Mouse (Mus musculus) layer of hippocampus, adult 11-12 months (tissue): ENCODE measurements around the gene Bcdin3d.
"Not testable (repeated sequence)": the region's sequence is repeated elsewhere in the genome, so short reads cannot be mapped to it uniquely, and the experiment has no call there.

Source experiments
- DNase-seq: peaks from one replicate; pipeline ENCODE4 v3.0.0; 2022; ENCODE audit warnings: low spot score

The Bcdin3d gene

GRCm38 (mm10) chr15:99472972-99473371 lies 1.6 kb downstream of the Bcdin3d start:
- no peak for DNase-seq

- no peak for DNase-seq
These were observed 2.9 kb downstream of the Bcdin3d start for GRCm38 (mm10) chr15:99471677-99472063.

GRCm38 (mm10) chr15:99470971-99471676 lies 3.4 kb downstream of the Bcdin3d start:
- DNase-seq, result peak; percentile 70

- DNase-seq, result no peak
These were observed 4.2 kb downstream of the Bcdin3d start for GRCm38 (mm10) chr15:99470224-99470761.

GRCm38 (mm10) chr15:99469736-99470135 lies 4.8 kb downstream of the Bcdin3d start:
- DNase-seq, result no peak

GRCm38 (mm10) chr15:99469067-99469466 lies 5.5 kb downstream of the Bcdin3d start:
- peak; percentile 89 for DNase-seq

GRCm38 (mm10) chr15:99463194-99463593 lies 11.3 kb downstream of the Bcdin3d start:
- no peak for DNase-seq

- peak; percentile 93 for DNase-seq
These were observed 16.7 kb downstream of the Bcdin3d start, which contains the start of gene Nckap5l for GRCm38 (mm10) chr15:99457606-99458401. TSS of gene Nckap5l (minus strand) at chr15:99457748.

- DNase-seq, result peak; percentile 58
These were observed 17.4 kb downstream of the Bcdin3d start for GRCm38 (mm10) chr15:99456963-99457605.

GRCm38 (mm10) chr15:99456338-99456962 lies 18.1 kb downstream of the Bcdin3d start:
- no peak for DNase-seq

- no peak for DNase-seq
These were observed 19.1 kb downstream of the Bcdin3d start for GRCm38 (mm10) chr15:99455415-99455814.

- DNase-seq, result no peak
These were observed 19.8 kb downstream of the Bcdin3d start for GRCm38 (mm10) chr15:99454585-99455279.

- no peak for DNase-seq
These were observed 21.2 kb downstream of the Bcdin3d start for GRCm38 (mm10) chr15:99453153-99453900.

GRCm38 (mm10) chr15:99449751-99450280 lies 24.7 kb downstream of the Bcdin3d start:
- DNase-seq, result no peak

GRCm38 (mm10) chr15:99449131-99449750 lies 25.3 kb downstream of the Bcdin3d start:
- peak; percentile 71 for DNase-seq

GRCm38 (mm10) chr15:99446136-99446535 lies 28.4 kb downstream of the Bcdin3d start:
- not testable (repeated sequence) for DNase-seq

- no peak for DNase-seq
These were observed 29.0 kb downstream of the Bcdin3d start for GRCm38 (mm10) chr15:99445567-99445966.

- no peak for DNase-seq
These were observed 32.2 kb downstream of the Bcdin3d start for GRCm38 (mm10) chr15:99442358-99442757.

GRCm38 (mm10) chr15:99440816-99441457 lies 33.6 kb downstream of the Bcdin3d start:
- DNase-seq, result no peak
